Mouse (Mus musculus) left cerebral cortex, postnatal 36 days (tissue): ENCODE data around the gene Dnm2. TPM values are rescaled to one million over a fixed set of nuclear protein-coding genes. Genes with fewer than 3 reads are reported as not detected.
"Not testable (repeated sequence)": the region's sequence is repeated elsewhere in the genome, so short reads cannot be mapped to it uniquely, and the experiment has no call there.

Source experiments
- DNase-seq, 2 experiments: peaks; one replicate each; pipeline ENCODE4 v3.0.0; 2021 to 2022; ENCODE audit warnings: low spot score in 2 of 2, mixed read lengths in 1 of 2
- intact Hi-C: fragments of 180-260 bp; cut with DNase I; formaldehyde crosslinking; loops from one replicate; pipeline ENCODE4 v1.15.1; 2025
- total RNA-seq, 2 experiments: library from RNA; stranded (reverse); gene quantifications; 2 replicates each; pipeline ENCODE4 v1.2.3; 2021

Gene Dnm2
- total RNA-seq, 2 experiments from 2014 or later = 48.1 to 71.8 TPM

DNA sequence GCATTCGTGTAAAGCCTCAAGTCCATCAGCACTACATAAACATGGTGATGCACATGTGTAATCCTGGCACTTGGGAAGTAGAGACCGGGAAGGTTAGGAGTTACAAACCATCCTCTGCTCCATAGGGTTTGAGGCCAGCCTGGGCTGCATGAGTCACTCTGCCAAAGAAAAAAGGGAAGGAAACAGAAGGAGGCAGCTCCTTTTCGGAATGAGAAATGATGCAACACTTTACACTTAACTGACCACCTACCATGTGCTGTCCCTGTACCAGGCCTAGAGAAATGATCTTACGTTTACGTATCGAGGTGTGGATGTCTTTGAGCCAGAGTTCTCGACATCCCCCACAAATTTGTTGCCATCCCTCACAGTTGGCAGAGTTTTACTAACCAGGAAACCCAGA is 28.3 kb downstream of the Dnm2 start:
- intact Hi-C loops = no loop called here
- DNase-seq = no peak

DNA sequence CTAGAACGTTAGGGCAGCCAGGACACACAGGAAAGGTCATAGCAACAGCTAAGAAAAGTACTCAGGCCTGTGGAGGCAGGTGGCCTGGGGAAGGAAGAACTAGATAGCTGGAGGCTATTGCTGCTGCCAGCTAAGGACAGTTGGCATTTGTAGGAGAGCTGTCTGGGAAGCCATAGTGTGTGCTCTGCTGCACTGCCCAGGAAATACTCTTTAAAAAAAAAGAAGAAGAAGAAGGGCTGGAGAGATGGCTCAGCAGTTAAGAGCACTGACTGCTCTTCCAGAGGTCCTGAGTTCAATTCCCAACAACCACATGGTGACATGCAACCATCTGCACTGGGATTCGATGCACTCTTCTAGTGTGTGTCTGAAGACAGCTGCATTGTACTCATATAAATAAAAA is 28.8 kb downstream of the Dnm2 start:
- no peak for DNase-seq
- intact Hi-C loops = no loop called here

DNA sequence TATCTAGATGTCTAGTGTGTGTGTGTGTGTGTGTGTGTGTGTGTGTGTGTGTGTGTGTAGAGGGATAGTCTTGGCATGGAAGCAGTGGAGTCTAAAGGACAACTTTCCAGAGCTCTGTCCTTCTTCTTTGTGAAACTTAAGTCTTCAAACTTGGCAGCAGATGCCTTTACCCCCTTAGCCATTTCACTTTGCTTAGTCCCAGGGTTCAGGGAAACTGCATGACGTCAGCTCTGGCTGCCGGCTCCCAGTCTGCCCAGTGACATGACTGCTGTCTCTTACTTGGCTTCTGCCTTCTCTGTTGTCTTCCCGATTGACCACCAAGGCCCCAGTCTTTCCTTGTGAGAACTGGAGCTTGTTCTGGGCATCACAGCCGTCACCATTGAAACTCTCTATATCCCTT is 29.8 kb downstream of the Dnm2 start:
- intact Hi-C loops = no loop called here
- no peak for DNase-seq

DNA sequence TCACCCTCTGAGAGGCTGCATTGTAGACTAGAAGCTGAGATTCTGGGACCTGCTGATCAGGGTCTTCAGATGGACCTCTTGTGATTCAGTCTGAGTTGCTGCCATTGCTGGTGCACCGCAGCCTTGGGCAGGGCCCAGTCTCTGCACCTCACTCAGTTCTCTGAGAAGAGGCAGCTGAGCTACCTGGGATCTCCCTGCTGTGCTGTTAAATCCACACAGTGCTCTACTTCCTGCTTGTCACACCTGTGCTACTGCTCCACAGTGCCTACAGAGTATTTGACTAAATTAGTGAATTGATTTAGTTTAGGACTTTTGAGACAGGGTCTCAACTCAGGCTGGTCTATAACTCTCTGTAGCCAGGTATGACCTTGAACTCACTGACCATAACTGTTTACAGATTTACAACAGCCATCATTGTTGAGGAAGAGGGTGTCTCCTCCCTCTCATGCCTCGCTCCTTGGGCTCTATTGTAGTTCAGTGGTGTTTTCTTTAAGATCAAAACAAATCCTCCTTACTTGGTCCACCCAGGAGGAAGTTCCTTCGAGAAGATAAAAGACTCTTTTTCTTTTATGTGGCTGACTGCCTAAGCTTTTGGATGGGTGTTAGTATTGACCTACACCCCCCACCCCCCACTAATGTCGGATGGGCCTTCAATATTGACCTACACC is 30.5 kb downstream of the Dnm2 start:
- intact Hi-C loops = no loop called here
- no peak for DNase-seq

DNA sequence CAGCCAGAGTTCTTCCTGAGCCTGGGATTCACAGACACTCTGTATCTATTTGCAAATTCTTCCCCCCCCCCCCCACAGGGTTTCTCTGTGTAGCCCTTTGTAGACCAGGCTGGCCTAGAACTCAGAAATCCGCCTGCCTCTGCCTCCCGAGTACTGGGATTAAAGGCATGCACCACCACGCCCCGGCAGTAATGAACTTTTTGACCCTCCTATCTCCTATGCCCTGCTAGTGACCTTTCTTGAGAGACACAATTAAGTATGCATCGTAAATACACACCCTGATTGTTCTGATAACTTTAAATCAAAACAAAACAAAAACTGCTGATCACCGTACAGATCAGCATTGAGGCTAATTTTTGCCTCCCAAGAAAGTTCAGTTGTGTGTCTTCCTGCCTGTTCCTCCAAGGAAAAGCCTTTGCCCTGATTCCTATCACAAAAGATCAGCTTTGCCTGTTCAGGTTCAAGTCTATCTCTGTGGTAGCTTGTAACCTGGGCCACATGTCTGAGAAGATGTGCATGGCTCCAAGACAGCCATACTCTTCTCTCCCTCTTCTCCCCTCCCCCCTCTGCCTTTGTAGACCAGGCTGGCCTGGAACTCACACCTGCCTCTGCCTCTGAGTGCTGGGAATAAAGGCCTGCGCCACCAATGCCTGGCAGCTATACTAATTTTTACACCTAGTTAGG is 31.7 kb downstream of the Dnm2 start:
- intact Hi-C loops = no loop called here
- DNase-seq = no peak

DNA sequence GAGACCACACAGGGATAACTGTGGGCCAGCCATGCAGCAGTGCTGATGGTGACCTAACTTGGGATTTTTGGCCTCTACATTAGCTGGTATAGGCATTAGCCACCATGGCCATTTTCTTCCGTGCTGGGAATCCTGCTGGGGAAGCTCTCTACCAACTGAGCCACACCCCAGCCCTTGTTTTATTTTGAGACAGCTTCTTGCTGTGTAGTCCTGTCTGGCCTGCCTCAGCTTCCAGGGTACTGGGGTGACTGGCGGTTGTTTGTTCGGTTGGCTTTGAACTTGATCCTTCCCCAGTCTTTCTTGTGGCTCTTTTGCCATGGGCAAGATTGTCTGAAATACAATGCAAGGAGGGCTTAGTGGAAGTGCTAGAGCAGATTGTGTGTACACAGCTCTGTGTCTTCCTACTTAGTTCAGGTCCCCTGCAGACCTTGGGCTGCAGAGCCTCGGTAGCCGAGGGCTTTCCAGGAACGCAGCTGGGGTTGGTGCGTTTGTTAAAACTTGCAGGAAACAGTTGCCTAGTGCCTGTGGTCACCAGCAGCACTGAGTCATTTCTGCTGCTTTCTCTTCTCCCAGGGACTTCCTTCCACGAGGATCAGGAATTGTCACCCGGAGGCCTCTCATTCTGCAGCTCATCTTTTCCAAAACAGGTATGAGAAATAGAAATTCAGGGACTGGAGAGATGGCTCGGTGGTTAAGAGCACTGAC is 32.4 kb downstream of the Dnm2 start:
- DNase-seq = no peak
- intact Hi-C loops = no loop called here

DNA sequence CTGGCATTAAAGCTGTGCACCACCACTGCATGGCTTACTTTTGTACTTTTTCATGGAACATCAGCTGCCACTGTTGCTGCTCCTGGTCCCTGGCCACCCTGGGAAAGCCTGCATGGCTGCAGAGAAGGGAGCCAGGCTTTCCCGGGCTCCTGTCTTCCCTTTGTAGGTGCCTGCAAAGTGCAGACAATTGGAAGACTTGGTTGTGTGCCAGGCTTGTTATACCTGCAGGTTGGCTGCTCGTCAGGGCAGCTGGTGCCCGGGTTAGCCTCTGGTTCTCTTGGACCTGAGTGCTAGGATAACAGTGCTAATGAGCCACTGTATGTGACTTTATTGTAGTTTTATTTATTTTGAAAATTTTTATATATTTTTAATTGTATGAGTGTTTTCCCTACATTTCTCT is 34.1 kb downstream of the Dnm2 start:
- intact Hi-C loops = no loop called here
- no peak for DNase-seq

DNA sequence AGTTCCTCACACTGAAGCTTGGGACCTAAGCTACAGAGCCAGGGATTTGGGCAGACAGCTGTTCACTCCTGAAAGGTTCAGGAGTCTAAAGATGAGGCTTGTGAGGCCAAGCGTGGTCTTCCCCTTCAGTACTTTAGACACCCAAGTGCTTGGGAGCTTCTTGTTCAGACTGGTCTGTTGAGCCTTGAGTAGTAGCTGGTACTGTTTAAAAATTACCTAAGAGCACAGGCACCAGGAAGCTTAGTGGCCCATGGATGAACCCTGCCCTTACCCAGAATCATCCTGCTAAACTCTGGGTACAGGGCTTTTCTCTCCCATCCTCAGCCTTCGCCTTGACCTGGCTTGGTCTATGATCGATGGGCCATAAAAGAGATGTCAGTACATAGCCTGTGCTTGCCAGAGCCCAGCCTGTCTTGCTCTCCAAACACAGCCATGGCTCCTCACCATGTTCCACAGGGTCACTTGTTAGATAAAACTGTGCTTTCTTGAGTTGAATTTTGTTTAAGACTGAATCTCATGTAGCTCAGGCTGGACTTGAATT is 35.8 kb downstream of the Dnm2 start:
- intact Hi-C loops = no loop called here
- no peak for DNase-seq

DNA sequence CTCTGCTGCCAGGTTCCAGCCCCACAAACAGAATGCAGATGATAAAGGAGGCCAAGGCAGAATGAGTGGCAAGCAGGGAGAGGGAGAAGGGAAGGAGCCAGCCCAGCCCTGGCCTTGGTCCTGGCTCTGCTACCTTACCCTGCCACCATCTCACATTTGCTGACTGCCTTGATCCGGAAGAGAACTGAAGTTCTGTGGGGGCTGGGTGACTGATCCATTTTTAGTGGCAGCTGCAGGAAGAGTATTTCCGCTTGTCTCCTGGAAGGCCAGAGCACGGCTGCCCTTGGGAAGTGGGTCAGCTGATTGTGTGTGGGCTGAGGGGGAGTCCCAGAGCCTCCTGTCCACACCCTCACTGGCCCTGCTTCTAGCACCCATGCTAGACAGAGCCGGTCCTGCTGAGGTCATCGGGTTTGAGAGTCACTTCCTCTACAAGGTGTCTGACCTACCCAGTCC is 38.5 kb downstream of the Dnm2 start:
- DNase-seq = peak; percentile 43 to 49

DNA sequence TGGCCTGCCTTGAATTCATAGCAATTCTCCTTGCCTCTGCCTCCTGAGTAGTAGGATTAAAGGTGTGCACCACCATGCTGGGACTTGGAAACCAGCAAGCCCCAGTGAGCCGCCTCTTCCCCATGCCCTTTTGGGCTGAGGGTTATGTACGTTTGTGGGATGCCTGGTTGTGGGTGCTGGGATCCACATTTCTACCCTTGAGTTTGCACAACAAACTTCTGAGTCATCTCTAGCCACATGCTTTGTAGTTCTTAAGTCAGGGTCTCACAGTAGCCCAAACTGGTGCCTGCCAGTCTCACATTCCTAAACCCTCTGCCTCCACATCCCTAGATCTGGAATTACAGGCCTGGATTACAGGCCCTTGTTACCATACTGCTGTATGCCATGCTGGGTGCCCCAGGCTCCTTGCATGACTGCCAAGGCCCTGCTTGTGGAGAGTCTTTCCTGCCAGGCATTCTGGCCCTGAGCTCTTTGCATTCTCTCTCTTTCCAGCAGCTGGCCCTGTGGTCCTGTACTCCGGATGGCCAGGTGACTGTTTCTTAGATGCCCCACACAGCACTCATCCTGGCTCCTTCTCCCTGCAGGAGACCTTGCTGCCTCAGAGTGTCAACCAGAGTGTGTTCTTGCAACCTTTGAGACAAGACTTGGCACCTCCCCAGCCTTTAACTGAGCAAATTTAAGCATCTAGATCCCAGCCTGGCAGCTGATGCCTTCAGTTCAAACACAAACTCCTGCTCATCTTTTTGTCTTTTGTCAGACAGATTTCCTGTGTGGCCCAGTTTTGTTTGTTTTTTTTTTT is 39.3 kb downstream of the Dnm2 start:
- no peak for DNase-seq
- intact Hi-C loops = loop anchor here (2.0 kb wide), 1 partner anchor 39 kb away; the partner anchor contains the start of gene Dnm2

More for the DNA sequence above, 38.5 kb downstream of the Dnm2 start:
- intact Hi-C loops = loop anchor here (2.0 kb wide), 1 partner anchor 38 kb away; the partner anchor contains the start of gene Dnm2

DNA sequence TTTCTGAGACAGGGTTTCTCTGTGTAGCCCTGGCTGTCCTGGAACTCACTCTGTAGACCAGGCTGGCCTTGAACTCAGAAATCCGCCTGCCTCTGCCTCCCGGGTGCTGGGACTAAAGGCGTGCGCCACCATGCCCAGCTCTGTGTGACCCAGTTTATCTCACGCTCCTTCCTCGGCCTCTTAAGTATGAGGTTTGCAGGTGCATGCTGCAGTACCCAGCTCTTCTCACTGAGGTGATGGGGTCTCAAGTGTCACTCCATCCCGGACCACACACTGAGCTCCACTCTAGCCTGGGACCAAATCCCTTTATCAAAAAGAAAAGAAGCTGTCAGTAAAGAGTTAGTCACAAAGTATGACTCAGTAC is 39.8 kb downstream of the Dnm2 start:
- DNase-seq, intact Hi-C loops: not testable (repeated sequence)

DNA sequence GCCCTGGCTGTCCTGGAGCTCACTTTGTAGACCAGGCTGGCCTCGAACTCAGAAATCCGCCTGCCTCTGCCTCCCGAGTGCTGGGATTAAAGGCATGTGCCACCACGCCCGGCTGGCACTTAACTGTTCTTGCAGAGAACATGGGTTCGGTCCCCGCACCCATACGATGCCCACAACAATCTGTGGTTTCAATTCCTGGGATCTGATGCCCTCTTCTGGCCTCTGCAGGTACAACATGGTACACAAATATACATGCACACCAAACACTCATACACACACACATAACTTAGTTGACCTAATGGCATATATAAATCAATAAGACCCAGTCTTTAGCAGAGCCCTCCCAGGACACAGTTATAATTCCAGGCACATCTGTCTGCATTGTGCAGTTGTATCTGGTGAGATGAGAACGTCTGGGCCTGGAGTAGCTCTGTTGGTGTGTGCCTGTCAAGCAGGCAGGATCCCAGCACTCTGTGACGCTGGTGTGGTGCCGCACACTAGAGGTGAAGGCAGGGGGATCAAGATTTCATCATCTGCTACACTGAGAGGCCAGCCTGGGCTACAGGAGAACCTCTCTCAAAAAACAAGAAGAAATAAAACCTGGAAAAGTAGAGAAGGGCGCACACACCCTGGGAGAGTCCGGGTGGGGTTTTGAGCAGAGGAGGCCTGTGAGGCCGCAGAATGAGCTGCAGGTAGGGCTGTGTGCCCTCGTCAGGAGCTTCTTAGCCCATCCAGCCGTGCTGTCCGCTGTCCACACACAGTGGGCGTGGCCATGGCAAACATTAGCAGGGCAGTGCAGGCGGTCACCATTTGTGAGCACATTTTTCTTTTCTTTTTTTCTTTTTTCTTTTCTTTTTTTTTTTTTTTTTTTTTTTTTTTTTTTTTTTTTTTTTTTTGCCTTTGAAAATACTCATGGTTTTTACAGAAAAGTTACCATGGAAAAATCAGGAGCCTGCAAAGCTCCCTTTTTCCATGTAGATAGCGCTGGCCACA is 44.6 kb downstream of the Dnm2 start:
- intact Hi-C loops = loop anchor here (5.0 kb wide), 2 partner anchors 57 to 102 kb away; partner anchors contain the start of genes Ilf3 and Qtrt1
- DNase-seq = peak; percentile 32 to 47

DNA sequence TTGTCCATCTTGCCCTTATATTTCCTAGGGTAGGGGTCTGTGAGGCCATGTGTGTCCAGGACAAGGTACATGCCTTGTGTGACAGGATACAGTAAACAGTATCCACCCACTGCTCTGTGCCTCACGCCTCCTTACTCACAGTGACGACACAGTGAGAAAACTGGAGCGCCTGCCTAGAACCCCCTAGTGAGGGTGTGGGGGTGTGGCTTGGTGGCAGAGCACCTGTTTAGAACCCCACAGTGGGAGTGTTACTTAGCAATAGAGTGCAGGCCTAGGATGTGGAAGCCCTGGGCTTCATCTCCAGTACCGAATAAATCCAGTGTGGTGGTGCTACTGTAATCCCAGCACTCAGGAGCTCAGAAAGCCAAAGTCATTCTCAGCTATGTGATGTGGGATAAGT is 48.2 kb downstream of the Dnm2 start:
- intact Hi-C loops = loop anchor here (5.0 kb wide), 1 partner anchor 106 kb away; the partner anchor contains the start of gene Ilf3
- DNase-seq = no peak

DNA sequence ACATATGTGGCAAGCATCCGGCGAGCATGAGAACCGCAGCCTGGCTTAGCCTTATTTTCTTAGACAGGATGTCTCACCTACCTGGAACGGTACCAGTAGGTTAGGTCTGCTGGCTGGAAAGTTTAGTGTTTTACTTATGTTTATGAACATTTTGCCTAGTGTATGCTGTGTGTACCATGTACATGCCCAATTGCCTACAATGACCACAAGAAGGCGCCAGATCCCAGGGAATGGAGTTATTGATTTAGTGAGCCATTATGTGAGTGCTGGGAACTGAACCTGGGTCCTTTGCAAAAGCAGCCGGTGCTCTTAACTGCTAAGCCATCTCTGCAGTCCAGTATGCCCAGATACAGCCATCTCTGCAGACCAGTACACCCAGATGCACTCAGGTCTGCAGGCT is 53.0 kb downstream of the Dnm2 start:
- DNase-seq = no peak
- intact Hi-C loops = no loop called here

DNA sequence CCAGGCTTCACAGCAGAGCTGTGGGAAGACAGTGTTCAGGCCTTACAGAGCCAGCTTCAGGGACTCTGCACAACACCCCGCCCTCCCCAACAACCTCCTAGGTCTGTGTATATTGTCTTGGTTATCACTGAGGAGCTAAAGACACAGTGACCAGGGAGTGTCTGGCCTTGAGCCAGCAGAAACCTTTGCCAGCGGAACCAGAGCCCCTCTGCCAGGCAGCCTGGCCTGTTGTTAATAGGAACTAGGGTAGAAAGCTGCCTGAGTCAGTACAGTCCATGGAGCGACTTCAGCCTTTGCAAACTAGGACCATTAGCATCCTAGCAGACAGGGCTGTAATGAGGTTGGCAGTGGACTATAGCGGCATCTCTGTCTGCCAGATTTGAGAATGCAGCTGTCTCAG is 59.4 kb downstream of the Dnm2 start:
- DNase-seq = no peak
- intact Hi-C loops = no loop called here

DNA sequence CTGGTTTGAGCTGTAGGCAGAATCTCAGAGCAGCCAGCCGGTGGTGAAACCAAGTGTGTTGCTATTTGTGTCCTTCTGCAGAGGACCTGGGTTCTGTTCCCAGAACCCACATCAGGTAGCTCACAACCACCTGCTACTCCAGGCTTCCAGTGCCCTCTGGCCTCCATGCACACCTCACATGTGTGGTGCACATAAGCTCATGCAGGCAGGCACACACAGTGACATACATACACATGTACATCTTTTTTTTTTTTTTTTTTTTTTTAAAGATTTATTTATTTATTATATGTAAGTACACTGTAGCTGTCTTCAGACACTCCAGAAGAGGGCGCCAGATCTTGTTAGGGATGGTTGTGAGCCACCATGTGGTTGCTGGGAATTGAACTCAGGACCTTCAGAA is 63.5 kb downstream of the Dnm2 start:
- DNase-seq, intact Hi-C loops: not testable (repeated sequence)

DNA sequence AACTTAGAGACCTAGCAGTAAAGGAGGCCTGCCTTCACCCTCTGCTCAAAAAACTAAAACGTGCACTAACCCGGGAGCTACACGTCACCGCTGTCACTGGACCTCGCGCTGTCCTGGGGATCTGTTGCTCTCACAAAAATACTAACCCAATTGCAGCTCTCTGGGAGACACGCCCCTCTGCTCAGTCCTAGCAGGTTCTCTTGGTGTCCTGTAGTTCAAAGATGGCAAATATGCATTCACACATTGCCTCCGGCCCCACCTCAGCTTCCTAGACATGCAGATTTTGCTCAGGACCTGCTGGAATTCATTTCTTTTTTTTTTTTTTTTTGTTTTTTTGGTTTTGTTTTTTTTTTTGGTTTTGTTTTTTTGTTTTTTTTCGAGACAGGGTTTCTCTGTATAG is 66.0 kb downstream of the Dnm2 start:
- no peak for DNase-seq
- intact Hi-C loops = no loop called here

DNA sequence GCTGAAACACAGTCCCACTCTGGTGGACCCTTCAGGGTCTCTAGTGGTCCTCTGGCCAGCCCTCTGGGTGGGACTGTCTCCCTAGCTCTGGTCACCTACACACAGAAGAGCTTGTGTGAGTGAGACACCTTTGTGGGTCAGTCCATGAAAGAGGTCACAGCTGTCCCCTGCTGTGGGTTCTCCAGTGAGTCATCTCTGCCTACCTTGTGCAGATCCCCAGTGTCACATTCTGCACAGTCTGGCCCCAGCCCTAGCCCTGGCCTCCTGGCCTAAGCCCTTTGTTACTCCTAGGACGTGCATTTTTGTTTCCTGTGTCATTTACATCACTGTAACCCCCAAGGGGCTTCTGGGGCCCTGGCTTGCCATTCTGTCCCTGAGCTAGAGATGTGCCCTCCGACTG is 69.2 kb downstream of the Dnm2 start:
- intact Hi-C loops = no loop called here
- DNase-seq = no peak
